Mouse (Mus musculus) MEL (cell line): ENCODE measurements around the gene Tcf19. TPM values are rescaled to one million over a fixed set of nuclear protein-coding genes. Genes with fewer than 3 reads are reported as not detected.
A peak's percentile ranks its signal among the peaks of the same experiment; 100 is the strongest.

Source experiments
- DNase-seq: peaks from one replicate; pipeline ENCODE4 v3.0.0; 2011; ENCODE audit warnings: low read depth, low spot score
- H3K27ac ChIP-seq: 2 replicates; pipeline ENCODE4 v1.5.1; 2012; ENCODE audit warnings: low read depth, mild to moderate bottlenecking, control low read depth, low read length, moderate library complexity; ENCODE audit not compliant: control insufficient read depth
- H3K27me3 ChIP-seq, 2 experiments: fragments of 150-350 bp in 1 of 2; sonication (generic) in 1 of 2; 2 replicates each; pipeline ENCODE4 v1.6.1; 2012; ENCODE audit warnings: low read length in 2 of 2, mild to moderate bottlenecking in 2 of 2, improper control_type of control experiment in 1 of 2, moderate library complexity in 1 of 2; ENCODE audit not compliant: insufficient read depth in 2 of 2, control insufficient read depth in 1 of 2
- H3K36me3 ChIP-seq, 2 experiments: 2 replicates each; pipeline ENCODE4 v1.6.1; 2012 to 2014; ENCODE audit warnings: low read length in 2 of 2, improper control_type of control experiment in 1 of 2, inconsistent platforms in 1 of 2, mild to moderate bottlenecking in 1 of 2; ENCODE audit not compliant: insufficient read depth in 2 of 2, control insufficient read depth in 1 of 2
- H3K4me1 ChIP-seq, 2 experiments: fragments of 150-350 bp in 1 of 2; sonication (generic) in 1 of 2; 2 replicates each; pipeline ENCODE4 v1.6.1; 2012; ENCODE audit warnings: low read length in 2 of 2, improper control_type of control experiment in 1 of 2, mild to moderate bottlenecking in 1 of 2; ENCODE audit not compliant: insufficient read depth in 2 of 2, control insufficient read depth in 1 of 2
- H3K4me3 ChIP-seq, 2 experiments: fragments of 150-350 bp in 1 of 2; sonication (generic) in 1 of 2; 2 replicates each; pipeline ENCODE4 v1.5.1; 2012; ENCODE audit warnings: low read depth in 2 of 2, low read length in 2 of 2, mild to moderate bottlenecking in 2 of 2, moderate library complexity in 2 of 2, control low read depth in 1 of 2, improper control_type of control experiment in 1 of 2; ENCODE audit not compliant: control insufficient read depth in 1 of 2, insufficient read depth in 1 of 2
- H3K79me2 ChIP-seq: 2 replicates; pipeline ENCODE4 v1.6.1; 2012; ENCODE audit warnings: mild to moderate bottlenecking, low read length, moderate library complexity; ENCODE audit not compliant: control insufficient read depth, poor library complexity, insufficient read depth
- H3K9ac ChIP-seq: 2 replicates; pipeline ENCODE4 v1.6.1; 2012; ENCODE audit warnings: low read depth, mild to moderate bottlenecking, control low read depth, low read length, moderate library complexity; ENCODE audit not compliant: control insufficient read depth, poor library complexity, severe bottlenecking
- H3K9me3 ChIP-seq: fragments of 150-350 bp; sonication (generic); replicated peaks from 2 replicates; pipeline ENCODE4 v1.6.1; 2012; ENCODE audit warnings: mild to moderate bottlenecking, low read length, improper control_type of control experiment, moderate library complexity; ENCODE audit not compliant: insufficient read depth
- CHD1 ChIP-seq: IDR thresholded peaks from 2 replicates; pipeline ENCODE4 v1.6.1; 2012; ENCODE audit warnings: low read depth, mild to moderate bottlenecking, inconsistent platforms, low read length, improper control_type of control experiment
- CTCF ChIP-seq, 3 experiments: IDR thresholded peaks in 2 of 3; conservative IDR thresholded peaks in 1 of 3; 2 replicates each; pipeline ENCODE4 v1.5.1; 2011 to 2012; ENCODE audit warnings: low read length in 3 of 3, low read depth in 2 of 3, mild to moderate bottlenecking in 2 of 3, improper control_type of control experiment in 1 of 3, inconsistent platforms in 1 of 3, mixed read lengths in 1 of 3, moderate library complexity in 1 of 3; ENCODE audit not compliant: control insufficient read depth in 1 of 3, insufficient read depth in 1 of 3, poor library complexity in 1 of 3, severe bottlenecking in 1 of 3
- E2F4 ChIP-seq: IDR thresholded peaks from 2 replicates; pipeline ENCODE4 v1.6.1; 2011; ENCODE audit warnings: low read depth, low read length, improper control_type of control experiment, borderline replicate concordance
- EP300 ChIP-seq, 2 experiments: IDR thresholded peaks; 2 replicates each; pipeline ENCODE4 v1.6.1; 2011; ENCODE audit warnings: improper control_type of control experiment in 2 of 2, low read length in 2 of 2, low read depth in 1 of 2, mild to moderate bottlenecking in 1 of 2
- HCFC1 ChIP-seq: IDR thresholded peaks from 2 replicates; pipeline ENCODE4 v1.6.1; 2012; ENCODE audit warnings: low read depth, mild to moderate bottlenecking, inconsistent platforms, low read length, improper control_type of control experiment, moderate library complexity
- JUND ChIP-seq: IDR thresholded peaks from 2 replicates; pipeline ENCODE4 v1.6.1; 2011; ENCODE audit warnings: low read depth, mild to moderate bottlenecking, improper control_type of control experiment, low read length
- MAFK ChIP-seq: IDR thresholded peaks from 2 replicates; pipeline ENCODE4 v1.6.1; 2011; ENCODE audit warnings: low read depth, mild to moderate bottlenecking, low read length, improper control_type of control experiment, borderline replicate concordance
- MAX ChIP-seq: IDR thresholded peaks from 2 replicates; pipeline ENCODE4 v1.6.1; 2011; ENCODE audit warnings: low read length, improper control_type of control experiment
- MAZ ChIP-seq: IDR thresholded peaks from 2 replicates; pipeline ENCODE4 v1.6.1; 2012; ENCODE audit warnings: low read depth, mild to moderate bottlenecking, inconsistent platforms, low read length, improper control_type of control experiment
- MEF2A ChIP-seq: IDR thresholded peaks from 2 replicates; pipeline ENCODE4 v1.6.1; 2014; ENCODE audit warnings: low read depth, mild to moderate bottlenecking, inconsistent platforms, low read length, improper control_type of control experiment; ENCODE audit not compliant: poor library complexity, insufficient replicate concordance, severe bottlenecking; ENCODE audit errors: extremely low read depth
- MXI1 ChIP-seq: IDR thresholded peaks from 2 replicates; pipeline ENCODE4 v1.6.1; 2011; ENCODE audit warnings: mild to moderate bottlenecking, low read depth, low read length, improper control_type of control experiment
- NELFE ChIP-seq: IDR thresholded peaks from 2 replicates; pipeline ENCODE4 v1.6.1; 2011; ENCODE audit warnings: low read depth, low read length, improper control_type of control experiment
- NRF1 ChIP-seq: IDR thresholded peaks from 2 replicates; pipeline ENCODE4 v1.6.1; 2014; ENCODE audit warnings: low read depth, mild to moderate bottlenecking, inconsistent platforms, low read length, improper control_type of control experiment, moderate library complexity; ENCODE audit not compliant: poor library complexity, insufficient read depth, severe bottlenecking
- POLR2AphosphoS2 ChIP-seq: IDR thresholded peaks from 2 replicates; pipeline ENCODE4 v1.6.1; 2011; ENCODE audit warnings: low read length, improper control_type of control experiment
- RAD21 ChIP-seq: IDR thresholded peaks from 2 replicates; pipeline ENCODE4 v1.6.1; 2011; ENCODE audit warnings: mild to moderate bottlenecking, low read depth, low read length, improper control_type of control experiment
- RCOR1 ChIP-seq: IDR thresholded peaks from 2 replicates; pipeline ENCODE4 v1.6.1; 2012; ENCODE audit warnings: low read depth, mild to moderate bottlenecking, inconsistent platforms, low read length, improper control_type of control experiment
- SMC3 ChIP-seq: IDR thresholded peaks from 2 replicates; pipeline ENCODE4 v1.6.1; 2011; ENCODE audit warnings: low read depth, low read length, improper control_type of control experiment
- TBP ChIP-seq: IDR thresholded peaks from 2 replicates; pipeline ENCODE4 v1.8.0; 2011; ENCODE audit warnings: low read depth, low read length, improper control_type of control experiment
- USF1 ChIP-seq: IDR thresholded peaks from 2 replicates; pipeline ENCODE4 v1.6.1; 2014; ENCODE audit warnings: low read depth, mild to moderate bottlenecking, inconsistent platforms, low read length, improper control_type of control experiment, moderate library complexity
- polyA plus RNA-seq, 2 experiments: library from polyadenylated mRNA; stranded (reverse) in 1 of 2; unstranded in 1 of 2; fragments of >175 nt in 1 of 2; fragments of >200 nt in 1 of 2; gene quantifications; 2 replicates each; pipeline versions ENCODE4 v1.2.1 to v1.2.4; 2012; ENCODE audit warnings: low replicate concordance in 2 of 2, low read depth in 1 of 2; ENCODE audit not compliant: insufficient read length in 2 of 2, insufficient read depth in 1 of 2, missing spikeins in 1 of 2
- total RNA-seq: library from RNA; depleted of rRNA; stranded (reverse); fragments of 300-350 nt; gene quantifications from 2 replicates; pipeline ENCODE4 v1.2.3, GENCODE M21; 2012

The Tcf19 gene
- total and polyA plus RNA-seq, 3 experiments = 16.6 to 25.7 TPM; not detected in 1

GRCm38 (mm10) chr17:35515911-35516640, 548 bp downstream of the Tcf19 start:
- DNase-seq = peak; percentile 68
- H3K36me3 ChIP-seq = no peaks in the 10 kb centered on the region
- H3K27me3 ChIP-seq = no peaks in the 10 kb centered on the region
- peak overlapping the region; percentile 76 for H3K9ac ChIP-seq
- peaks cover 2% of the 10 kb centered on the region; the same call in 1 of the 2 replicates for H3K79me2 ChIP-seq
- TF ChIP-seq RCOR1 = 0 out of 2 replicates have a peak, but pooled peaks have one; percentile 13
- TF ChIP-seq POLR2AphosphoS2 = no peak
- TF ChIP-seq EP300 (IDR thresholded peaks at IDR 0.05; ENCODE audit: low read depth in 1 of 2, low read length in 2 of 2) = no peak
- TF ChIP-seq NELFE = peak; percentile 13; the same call in 1 of the 2 replicates
- TF ChIP-seq JUND = no peak
- TF ChIP-seq HCFC1 = no peak
- peak; percentile 41; the same call in 1 of the 2 replicates for TF ChIP-seq MXI1
- TF ChIP-seq CTCF (IDR thresholded peaks at IDR 0.05 in 2 of 3, conservative IDR thresholded peaks at IDR 0.05 in 1 of 3; ENCODE audit: control insufficient read depth in 1 of 3, insufficient read depth in 1 of 3, low read depth in 2 of 3, low read length in 3 of 3, poor library complexity in 1 of 3, severe bottlenecking in 1 of 3) = no peak
- TF ChIP-seq MEF2A = no peak
- TF ChIP-seq E2F4 = no peak
- no peak for TF ChIP-seq CHD1
- no peak for TF ChIP-seq SMC3
- TF ChIP-seq NRF1 = no peak
- TF ChIP-seq MAZ = no peak
- no peaks in the 10 kb centered on the region for H3K9me3 ChIP-seq
- H3K27ac ChIP-seq = 0 out of 2 replicates have a peak overlapping the region, but pooled peaks have one; percentile 26
- peak overlapping the region; percentile 46 to 79 for H3K4me3 ChIP-seq
- H3K4me1 ChIP-seq = peaks cover 0 to 5% of the 10 kb centered on the region in 2 experiments; a peak in 2 of 4 replicates

GRCm38 (mm10) chr17:35514756-35515155, 1.9 kb downstream of the Tcf19 start:
- Histone ChIP-seq H3K27me3 (no peaks in the 10 kb centered on the region), H3K9ac (no peak overlapping the region), H3K9me3 (no peaks in the 10 kb centered on the region), H3K36me3 (no peaks in the 10 kb centered on the region), H3K4me3 (no peak overlapping the region), H3K27ac (no peak overlapping the region), H3K4me1 (peaks cover 0 to 5% of the 10 kb centered on the region in 2 experiments; a peak in 2 of 4 replicates), H3K79me2 (peaks cover 2% of the 10 kb centered on the region; the same call in 1 of the 2 replicates)
- no peak for DNase-seq
- TF ChIP-seq NRF1 (no peak), USF1 (no peak), RCOR1 (no peak), E2F4 (no peak), TBP (no peak), MAFK (no peak), RAD21 (no peak), MAX (no peak)
